Mouse (Mus musculus) liver, embryonic 14 days (tissue): ENCODE results near the gene Slc7a11. TPM values are rescaled to one million over a fixed set of nuclear protein-coding genes. Genes with fewer than 3 reads are reported as not detected.

ENCODE experiments used
- polyA plus RNA-seq: library from polyadenylated mRNA; depleted of rRNA; stranded (reverse); fragments of >200 nt; gene quantifications from 2 replicates; pipeline ENCODE4 v1.2.3, GENCODE M21; 2012; rRNA removed

The Slc7a11 gene
- 0.06 and 0.07 TPM in 2 replicates for polyA plus RNA-seq

GRCm38 (mm10) chr3:50443421-50443916 is at the start of gene Slc7a11:
Gene Slc7a11 (minus strand): TSS chr3:50443614.

